Mouse (Mus musculus): ENCODE measurements around the gene Ints5. TPM values are rescaled to one million over a fixed set of nuclear protein-coding genes. Genes with fewer than 3 reads are reported as not detected.
A peak's percentile ranks its signal among the peaks of the same experiment; 100 is the strongest.

Gene Ints5
- polyA plus RNA-seq, 1 experiment from 2014 or later: 30.5 TPM

DNA sequence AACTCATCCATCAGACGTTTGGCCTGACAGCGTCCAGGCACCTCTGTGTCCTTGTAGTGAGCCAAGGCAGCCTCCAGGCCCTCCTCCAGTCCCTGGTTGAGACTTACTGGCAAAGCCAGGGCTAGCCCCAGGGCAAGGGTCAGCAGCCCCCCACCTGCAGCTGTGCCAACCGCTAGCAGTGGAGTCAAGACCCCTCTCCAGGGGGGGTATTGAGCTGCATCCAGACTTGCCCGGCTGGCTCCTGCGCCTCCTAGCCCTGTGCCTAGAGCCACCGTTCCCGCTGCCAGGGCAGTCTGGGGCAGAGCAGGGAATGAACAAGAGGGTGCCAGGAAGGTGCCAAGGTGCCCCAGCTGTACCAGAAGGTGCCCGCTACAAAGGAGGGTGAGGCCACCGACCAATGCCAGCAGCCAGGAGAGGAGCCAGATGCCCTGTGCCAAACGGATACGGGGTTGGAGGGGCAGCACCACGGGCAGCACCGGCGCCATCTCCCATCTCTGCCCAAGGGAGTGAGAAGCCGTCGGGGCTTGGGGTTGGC lies 36.0 kb downstream of the Ints5 start:
- DNase-seq (ENCODE audit: low spot score) (no peak), ATAC-seq (replicated peaks; ENCODE audit: insufficient number of reproducible peaks, low FRiP score, low TSS enrichment, low read depth) (no peak; the same call in 1 of the 2 replicates)
- peak overlapping the region; percentile 83 for H3K9ac ChIP-seq (replicated peaks; ENCODE audit: low read length)
- H3K4me3 ChIP-seq (ENCODE audit: low read depth, low read length): peak overlapping the region; percentile 71
- H3K36me3 ChIP-seq (replicated peaks; ENCODE audit: control insufficient read depth, insufficient read depth, low read depth, low read length): no peaks in the 10 kb centered on the region
- no peaks in the 10 kb centered on the region for H3K4me1 ChIP-seq (ENCODE audit: control insufficient read depth, insufficient read depth, low read length)
- peak overlapping the region; percentile 81 for H3K4me2 ChIP-seq (ENCODE audit: low read depth, low read length)
- no peaks in the 10 kb centered on the region for H3K27me3 ChIP-seq (ENCODE audit: control insufficient read depth, insufficient read depth, low read length)
- no peaks in the 10 kb centered on the region for H3K9me3 ChIP-seq (replicated peaks; ENCODE audit: control insufficient read depth, low read length)
- WGBS: 17% methylated on average over 12 of the region's 16 CpGs
- peak overlapping the region; percentile 47; the same call in 1 of the 2 replicates for H3K27ac ChIP-seq (replicated peaks; ENCODE audit: low read depth, low read length)

- peak within 1 kb of the TSS; percentile 83 for H3K9ac ChIP-seq (replicated peaks; ENCODE audit: low read length)
- no peaks in the 10 kb centered on the region for H3K36me3 ChIP-seq (replicated peaks; ENCODE audit: control insufficient read depth, insufficient read depth, low read depth, low read length)
- ATAC-seq (replicated peaks; ENCODE audit: insufficient number of reproducible peaks, low FRiP score, low TSS enrichment, low read depth) (peak; percentile 74), DNase-seq (ENCODE audit: low spot score) (peak; percentile 73)
- H3K4me2 ChIP-seq (ENCODE audit: low read depth, low read length): peak within 1 kb of the TSS; percentile 81
- H3K4me3 ChIP-seq (ENCODE audit: low read depth, low read length): peak within 1 kb of the TSS; percentile 71
- peak within 1 kb of the TSS; percentile 47; the same call in 1 of the 2 replicates for H3K27ac ChIP-seq (replicated peaks; ENCODE audit: low read depth, low read length)
- H3K4me1 ChIP-seq (ENCODE audit: control insufficient read depth, insufficient read depth, low read length): no peaks in the 10 kb centered on the region
- no peaks in the 10 kb centered on the region for H3K9me3 ChIP-seq (replicated peaks; ENCODE audit: control insufficient read depth, low read length)
- WGBS: under 1% methylated on average over 60 of the region's 74 CpGs
- H3K27me3 ChIP-seq (ENCODE audit: control insufficient read depth, insufficient read depth, low read length): no peaks in the 10 kb centered on the region
Measured at GRCm38 (mm10) chr19:8929224-8930088, 36.7 kb downstream of the Ints5 start, which contains the start of the genes Rom1 and Eml3. TSS of gene Rom1 (minus strand) at chr19:8929356. TSS of gene Eml3 (plus strand) at chr19:8929552.

GRCm38 (mm10) chr19:8930117-8930516 lies 37.3 kb downstream of the Ints5 start:
- Histone ChIP-seq H3K9ac (replicated peaks; ENCODE audit: low read length) (peak overlapping the region; percentile 83), H3K9me3 (replicated peaks; ENCODE audit: control insufficient read depth, low read length) (no peaks in the 10 kb centered on the region), H3K27ac (replicated peaks; ENCODE audit: low read depth, low read length) (peak overlapping the region; percentile 47; the same call in 1 of the 2 replicates), H3K36me3 (replicated peaks; ENCODE audit: control insufficient read depth, insufficient read depth, low read depth, low read length) (no peaks in the 10 kb centered on the region), H3K4me3 (ENCODE audit: low read depth, low read length) (peak overlapping the region; percentile 71), H3K4me1 (ENCODE audit: control insufficient read depth, insufficient read depth, low read length) (no peaks in the 10 kb centered on the region), H3K4me2 (ENCODE audit: low read depth, low read length) (peak overlapping the region; percentile 81), H3K27me3 (ENCODE audit: control insufficient read depth, insufficient read depth, low read length) (no peaks in the 10 kb centered on the region)
- ATAC-seq (replicated peaks; ENCODE audit: insufficient number of reproducible peaks, low FRiP score, low TSS enrichment, low read depth) (no peak), DNase-seq (ENCODE audit: low spot score) (no peak)
- 14% methylated on average over 11 of the region's 11 CpGs for WGBS

GRCm38 (mm10) chr19:8930771-8931170 lies 38.0 kb downstream of the Ints5 start:
- ATAC-seq (replicated peaks; ENCODE audit: insufficient number of reproducible peaks, low FRiP score, low TSS enrichment, low read depth) (no peak), DNase-seq (ENCODE audit: low spot score) (no peak)
- Histone ChIP-seq H3K4me2 (ENCODE audit: low read depth, low read length) (peak overlapping the region; percentile 81), H3K9me3 (replicated peaks; ENCODE audit: control insufficient read depth, low read length) (no peaks in the 10 kb centered on the region), H3K9ac (replicated peaks; ENCODE audit: low read length) (peak overlapping the region; percentile 83), H3K27me3 (ENCODE audit: control insufficient read depth, insufficient read depth, low read length) (no peaks in the 10 kb centered on the region), H3K36me3 (replicated peaks; ENCODE audit: control insufficient read depth, insufficient read depth, low read depth, low read length) (no peaks in the 10 kb centered on the region), H3K4me3 (ENCODE audit: low read depth, low read length) (peak overlapping the region; percentile 71; the same call in 1 of the 2 replicates), H3K4me1 (ENCODE audit: control insufficient read depth, insufficient read depth, low read length) (no peaks in the 10 kb centered on the region), H3K27ac (replicated peaks; ENCODE audit: low read depth, low read length) (no peak overlapping the region)
- 86% methylated on average over 7 of the region's 7 CpGs for WGBS

DNA sequence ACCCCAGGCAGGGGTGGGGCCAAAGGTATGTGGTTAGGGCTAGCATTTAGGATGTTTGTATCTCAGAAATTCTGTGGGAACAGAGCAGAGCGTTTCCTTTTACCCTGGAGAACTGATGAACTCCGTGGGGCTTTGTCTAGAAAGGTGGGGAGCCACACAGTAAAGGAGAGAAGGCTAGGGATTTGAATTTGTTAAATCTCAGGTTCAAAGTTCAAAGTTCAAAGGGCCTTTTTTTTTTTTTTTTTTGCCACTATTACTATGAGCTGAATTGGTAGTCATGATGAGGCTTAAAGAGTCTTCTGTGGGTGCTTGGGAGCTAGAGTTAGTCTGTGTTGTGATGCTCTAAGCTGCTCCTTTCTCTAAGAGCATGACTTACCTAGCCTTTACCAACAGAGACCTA lies 43.9 kb downstream of the Ints5 start:
- Histone ChIP-seq H3K9me3 (replicated peaks; ENCODE audit: control insufficient read depth, low read length) (no peaks in the 10 kb centered on the region), H3K9ac (replicated peaks; ENCODE audit: low read length) (no peak overlapping the region), H3K4me3 (ENCODE audit: low read depth, low read length) (no peak overlapping the region), H3K36me3 (replicated peaks; ENCODE audit: control insufficient read depth, insufficient read depth, low read depth, low read length) (peaks cover 2% of the 10 kb centered on the region; the same call in 1 of the 2 replicates), H3K27ac (replicated peaks; ENCODE audit: low read depth, low read length) (no peak overlapping the region), H3K27me3 (ENCODE audit: control insufficient read depth, insufficient read depth, low read length) (no peaks in the 10 kb centered on the region), H3K4me2 (ENCODE audit: low read depth, low read length) (no peak overlapping the region), H3K4me1 (ENCODE audit: control insufficient read depth, insufficient read depth, low read length) (no peaks in the 10 kb centered on the region; the same call in 1 of the 2 replicates)
- DNase-seq (ENCODE audit: low spot score) (no peak), ATAC-seq (replicated peaks; ENCODE audit: insufficient number of reproducible peaks, low FRiP score, low TSS enrichment, low read depth) (no peak)
- WGBS: 84% methylated on average over 2 of the region's 2 CpGs

DNA sequence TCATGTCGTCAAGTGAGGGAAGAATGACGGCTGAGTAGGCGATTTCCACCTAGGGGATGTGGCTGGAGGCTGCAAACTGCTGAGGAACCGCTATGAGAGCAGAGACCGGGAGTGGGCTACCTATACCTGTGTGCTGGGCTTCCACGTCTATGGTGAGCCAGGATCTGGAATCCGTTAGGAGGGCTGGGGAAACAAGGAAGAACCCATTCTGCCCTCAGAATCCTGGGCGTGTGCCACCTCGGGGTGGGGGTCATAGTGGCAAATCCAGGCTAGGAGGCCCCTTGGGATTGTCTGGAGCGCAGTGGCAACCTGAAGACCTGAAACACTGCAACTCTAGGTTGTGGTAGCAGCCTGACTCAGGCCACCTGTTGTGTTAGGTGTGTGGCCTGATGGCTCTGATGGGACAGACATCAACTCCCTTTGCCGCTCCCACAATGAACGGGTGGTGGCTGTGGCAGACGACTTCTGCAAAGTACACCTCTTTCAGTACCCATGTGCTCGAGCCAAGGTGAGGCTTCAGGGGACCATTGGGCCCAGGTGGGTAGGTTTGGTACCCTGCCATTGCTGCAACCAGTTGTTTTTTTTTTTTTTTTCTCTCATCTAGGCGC lies 47.8 kb downstream of the Ints5 start:
- Histone ChIP-seq H3K4me2 (ENCODE audit: low read depth, low read length) (no peak overlapping the region), H3K27me3 (ENCODE audit: control insufficient read depth, insufficient read depth, low read length) (no peaks in the 10 kb centered on the region), H3K4me3 (ENCODE audit: low read depth, low read length) (no peak overlapping the region; the same call in 1 of the 2 replicates), H3K4me1 (ENCODE audit: control insufficient read depth, insufficient read depth, low read length) (peaks cover 3% of the 10 kb centered on the region; the same call in 1 of the 2 replicates), H3K27ac (replicated peaks; ENCODE audit: low read depth, low read length) (no peak overlapping the region), H3K36me3 (replicated peaks; ENCODE audit: control insufficient read depth, insufficient read depth, low read depth, low read length) (peaks cover 8% of the 10 kb centered on the region; the same call in 1 of the 2 replicates), H3K9ac (replicated peaks; ENCODE audit: low read length) (no peak overlapping the region; the same call in 1 of the 2 replicates), H3K9me3 (replicated peaks; ENCODE audit: control insufficient read depth, low read length) (no peaks in the 10 kb centered on the region)
- 79% methylated on average over 15 of the region's 15 CpGs for WGBS
- DNase-seq (ENCODE audit: low spot score) (no peak), ATAC-seq (replicated peaks; ENCODE audit: insufficient number of reproducible peaks, low FRiP score, low TSS enrichment, low read depth) (no peak)

- Histone ChIP-seq H3K9ac (replicated peaks; ENCODE audit: low read length) (peak overlapping the region; percentile 99), H3K4me2 (ENCODE audit: low read depth, low read length) (peak overlapping the region; percentile 59), H3K27me3 (ENCODE audit: control insufficient read depth, insufficient read depth, low read length) (no peaks in the 10 kb centered on the region), H3K36me3 (replicated peaks; ENCODE audit: control insufficient read depth, insufficient read depth, low read depth, low read length) (peaks cover 10% of the 10 kb centered on the region), H3K4me3 (ENCODE audit: low read depth, low read length) (peak overlapping the region; percentile 97), H3K9me3 (replicated peaks; ENCODE audit: control insufficient read depth, low read length) (no peaks in the 10 kb centered on the region), H3K27ac (replicated peaks; ENCODE audit: low read depth, low read length) (no peak overlapping the region), H3K4me1 (ENCODE audit: control insufficient read depth, insufficient read depth, low read length) (peaks cover 3% of the 10 kb centered on the region; the same call in 1 of the 2 replicates)
- WGBS: 42% methylated on average over 10 of the region's 10 CpGs
- DNase-seq (ENCODE audit: low spot score) (no peak), ATAC-seq (replicated peaks; ENCODE audit: insufficient number of reproducible peaks, low FRiP score, low TSS enrichment, low read depth) (peak; percentile 36)
Measured at GRCm38 (mm10) chr19:8941136-8941514, 48.3 kb downstream of the Ints5 start.

Data from embryonic facial prominence, embryonic 11.5 days (tissue).